Mouse (Mus musculus): ENCODE measurements around the gene Lingo3. TPM values are rescaled to one million over a fixed set of nuclear protein-coding genes. Genes with fewer than 3 reads are reported as not detected.

Gene Lingo3
- 14.4 and 14.9 TPM in 2 replicates for polyA plus RNA-seq (2012; rRNA removed)

GRCm38 (mm10) chr10:80843931-80844547, at the start of gene Lingo3:
TSS of gene Lingo3 (minus strand) at chr10:80844039.

GRCm38 (mm10) chr10:80871581-80871980, 27.7 kb upstream of the Lingo3 start, which contains the start of gene Tmprss9:
TSS of gene Tmprss9 (plus strand) at chr10:80871848.

GRCm38 (mm10) chr10:80854913-80855748, 11.3 kb upstream of the Lingo3 start, which contains the start of the genes Lsm7 and Sppl2b:
TSS of gene Lsm7 (minus strand) at chr10:80855209.
TSS of gene Sppl2b (plus strand) at chr10:80855275.

GRCm38 (mm10) chr10:80826151-80827062, 17.4 kb downstream of the Lingo3 start, which contains the start of gene Oaz1:
TSS of gene Oaz1 (plus strand) at chr10:80826656.

GRCm38 (mm10) chr10:80813366-80813765, 30.5 kb downstream of the Lingo3 start, which contains the start of gene Jsrp1:
TSS of gene Jsrp1 (minus strand) at chr10:80813498.

GRCm38 (mm10) chr10:80804916-80805315, 38.9 kb downstream of the Lingo3 start, which contains the start of gene Amh:
TSS of gene Amh (plus strand) at chr10:80805243.

GRCm38 (mm10) chr10:80798150-80799006, 45.5 kb downstream of the Lingo3 start, which contains the start of the genes Sf3a2 and Plekhj1:
TSS of gene Sf3a2 (plus strand) at chr10:80798198.
TSS of gene Plekhj1 (minus strand) at chr10:80798626.

Other genes starting within 250 kb of the Lingo3 start
- gene Scamp4, start 241.2 kb downstream of the Lingo3 start, polyA plus RNA-seq (2012; rRNA removed): 48.0 and 52.2 TPM in 2 replicates
- gene Adat3, start 241.2 kb downstream of the Lingo3 start, polyA plus RNA-seq (2012; rRNA removed): 7.8 and 8.9 TPM in 2 replicates
- 3.7 and 4.2 TPM in 2 replicates for gene Gm49322, start 238.0 kb downstream of the Lingo3 start, polyA plus RNA-seq (2012; rRNA removed)
- gene Csnk1g2, start 221.2 kb downstream of the Lingo3 start, polyA plus RNA-seq (2012; rRNA removed): 179 and 190 TPM in 2 replicates
- 67.4 and 77.7 TPM in 2 replicates for gene Btbd2, start 187.0 kb downstream of the Lingo3 start, polyA plus RNA-seq (2012; rRNA removed)
- 72.1 and 74.4 TPM in 2 replicates for gene Mknk2, start 165.9 kb downstream of the Lingo3 start, polyA plus RNA-seq (2012; rRNA removed)
- gene Mob3a, start 142.1 kb downstream of the Lingo3 start, polyA plus RNA-seq (2012; rRNA removed): 33.3 and 34.2 TPM in 2 replicates
- gene Izumo4, start 141.9 kb downstream of the Lingo3 start, polyA plus RNA-seq (2012; rRNA removed): 82.4 and 83.5 TPM in 2 replicates
- 155 and 167 TPM in 2 replicates for gene Ap3d1, start 101.8 kb downstream of the Lingo3 start, polyA plus RNA-seq (2012; rRNA removed)
- gene Dot1l, start 88.8 kb downstream of the Lingo3 start, polyA plus RNA-seq (2012; rRNA removed): 28.5 and 36.1 TPM in 2 replicates
- 60.0 and 71.0 TPM in 2 replicates for gene Sf3a2, start 45.8 kb downstream of the Lingo3 start, polyA plus RNA-seq (2012; rRNA removed)
- 107 TPM in 2 replicates for gene Plekhj1, start 45.4 kb downstream of the Lingo3 start, polyA plus RNA-seq (2012; rRNA removed)
- gene Amh, start 38.8 kb downstream of the Lingo3 start, polyA plus RNA-seq (2012; rRNA removed): 1.5 and 1.9 TPM in 2 replicates
- gene Jsrp1, start 30.5 kb downstream of the Lingo3 start, polyA plus RNA-seq (2012; rRNA removed): 0.63 and 2.8 TPM in 2 replicates
- gene Oaz1, start 17.4 kb downstream of the Lingo3 start, polyA plus RNA-seq (2012; rRNA removed): 634 and 715 TPM in 2 replicates
- 352 and 380 TPM in 2 replicates for gene Lsm7, start 11.2 kb upstream of the Lingo3 start, polyA plus RNA-seq (2012; rRNA removed)
- gene Sppl2b, start 11.2 kb upstream of the Lingo3 start, polyA plus RNA-seq (2012; rRNA removed): 111 and 118 TPM in 2 replicates
- 0.26 and 0.32 TPM in 2 replicates for gene Tmprss9, start 27.8 kb upstream of the Lingo3 start, polyA plus RNA-seq (2012; rRNA removed)
- 206 and 221 TPM in 2 replicates for gene Timm13, start 56.9 kb upstream of the Lingo3 start, polyA plus RNA-seq (2012; rRNA removed)
- 54.5 and 57.9 TPM in 2 replicates for gene Lmnb2, start 74.2 kb upstream of the Lingo3 start, polyA plus RNA-seq (2012; rRNA removed)
- gene Gadd45b, start 86.0 kb upstream of the Lingo3 start, polyA plus RNA-seq (2012; rRNA removed): 8.2 and 10.9 TPM in 2 replicates
- gene Gng7, start 170.9 kb upstream of the Lingo3 start, polyA plus RNA-seq (2012; rRNA removed): 37.5 and 53.7 TPM in 2 replicates
- gene Diras1, start 181.6 kb upstream of the Lingo3 start, polyA plus RNA-seq (2012; rRNA removed): 63.0 and 72.2 TPM in 2 replicates
- 68.4 and 75.8 TPM in 2 replicates for gene Slc39a3, start 193.4 kb upstream of the Lingo3 start, polyA plus RNA-seq (2012; rRNA removed)
- gene Sgta, start 216.1 kb upstream of the Lingo3 start, polyA plus RNA-seq (2012; rRNA removed): 265 and 268 TPM in 2 replicates
- gene Thop1, start 226.0 kb upstream of the Lingo3 start, polyA plus RNA-seq (2012; rRNA removed): 75.2 and 75.3 TPM in 2 replicates

Measured in central nervous system, embryonic 18 days (tissue).